Mouse (Mus musculus) liver, postnatal 0 days (tissue): ENCODE data around the gene Asap2.

Experiments used
- CTCF ChIP-seq: sonication (generic); IDR thresholded peaks from 2 replicates; pipeline ENCODE4 v1.5.1; 2016; ENCODE audit warnings: antibody characterized with exemption, low read depth
- EP300 ChIP-seq: IDR thresholded peaks from 2 replicates; pipeline ENCODE4 v1.6.1; 2016; ENCODE audit warnings: antibody characterized with exemption, low read depth, mild to moderate bottlenecking

GRCm38 (mm10) chr12:21164251-21164650 is 174.0 kb downstream of the Asap2 start:
- no peak for TF ChIP-seq CTCF
- TF ChIP-seq EP300, result no peak
